Mouse (Mus musculus) cerebellum, postnatal 36 days (tissue): ENCODE data around the gene Ltbp1.

ENCODE experiments used
- DNase-seq, 2 experiments: peaks; one replicate each; pipeline ENCODE4 v3.0.0; 2021 to 2022; ENCODE audit warnings: mixed read lengths in 2 of 2

Ltbp1 gene

DNA sequence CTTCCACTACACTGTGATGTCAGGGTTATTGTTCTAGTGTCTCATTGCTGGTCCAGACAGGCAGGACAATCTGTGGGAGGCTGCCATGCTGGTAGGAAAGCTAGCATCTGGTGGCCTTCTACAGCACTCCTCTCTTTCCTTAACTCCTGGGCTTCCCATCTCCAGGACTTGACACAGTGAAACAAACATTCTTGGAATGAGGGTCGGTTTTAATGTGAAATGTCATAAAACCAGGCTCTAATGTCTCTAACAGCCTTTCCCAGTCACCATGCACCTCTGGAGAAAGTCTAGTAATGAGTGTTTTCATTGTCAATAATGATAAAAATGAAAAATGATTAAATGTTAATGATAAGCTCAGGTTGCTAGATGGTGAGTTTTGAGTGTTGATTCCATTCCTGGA lies 237.9 kb downstream of the Ltbp1 start:
- DNase-seq, result no peak

- DNase-seq, result no peak
Measured at GRCm38 (mm10) chr17:75244148-75244547, 238.8 kb downstream of the Ltbp1 start.

GRCm38 (mm10) chr17:75245085-75245484 lies 239.7 kb downstream of the Ltbp1 start:
- DNase-seq, result no peak

- no peak for DNase-seq
Measured at GRCm38 (mm10) chr17:75248632-75249031, 243.3 kb downstream of the Ltbp1 start.

DNA sequence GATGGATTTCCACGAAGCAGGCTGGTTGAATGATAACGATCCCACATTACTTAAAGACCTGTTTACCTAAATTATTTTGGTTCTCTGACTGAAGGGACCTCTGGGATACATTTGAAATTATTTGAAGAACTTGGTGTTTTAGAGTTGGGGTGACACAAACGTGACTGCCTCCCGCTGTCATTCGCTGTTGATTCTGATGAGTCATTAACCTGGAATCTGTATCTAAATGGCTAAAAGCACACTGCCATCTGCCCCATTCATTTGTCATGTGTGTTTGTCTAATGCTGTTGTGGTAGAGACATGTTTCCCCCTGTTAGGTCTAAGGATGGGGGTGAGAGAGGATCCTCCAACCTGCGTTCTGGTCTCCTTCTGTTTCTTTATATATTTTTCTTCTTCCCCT lies 245.2 kb downstream of the Ltbp1 start:
- DNase-seq, result no peak

DNA sequence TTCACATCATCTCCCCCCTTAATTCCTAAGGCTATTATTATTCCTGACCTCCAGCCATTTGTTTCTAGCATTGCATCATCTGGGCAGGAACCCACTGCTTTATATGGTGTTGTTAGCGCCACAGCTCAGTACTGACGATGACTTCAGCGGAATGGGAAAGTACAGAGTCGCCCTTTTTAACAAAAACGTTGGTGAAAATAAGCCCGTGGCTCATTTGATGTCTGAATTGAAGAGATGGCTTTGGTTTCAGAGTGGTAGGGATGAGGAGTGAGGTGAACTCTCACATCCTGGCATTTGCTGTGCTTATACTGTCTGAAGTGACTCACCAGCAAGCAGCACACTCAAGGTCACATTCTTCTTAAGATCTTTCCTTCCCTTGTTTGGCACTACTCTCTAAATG lies 245.7 kb downstream of the Ltbp1 start:
- DNase-seq, result no peak

GRCm38 (mm10) chr17:75252540-75252939 lies 247.2 kb downstream of the Ltbp1 start:
- no peak for DNase-seq

- no peak for DNase-seq
Measured at GRCm38 (mm10) chr17:75254909-75255308, 249.5 kb downstream of the Ltbp1 start.

- no peak for DNase-seq
Measured at GRCm38 (mm10) chr17:75255967-75256366, 250.6 kb downstream of the Ltbp1 start.

DNA sequence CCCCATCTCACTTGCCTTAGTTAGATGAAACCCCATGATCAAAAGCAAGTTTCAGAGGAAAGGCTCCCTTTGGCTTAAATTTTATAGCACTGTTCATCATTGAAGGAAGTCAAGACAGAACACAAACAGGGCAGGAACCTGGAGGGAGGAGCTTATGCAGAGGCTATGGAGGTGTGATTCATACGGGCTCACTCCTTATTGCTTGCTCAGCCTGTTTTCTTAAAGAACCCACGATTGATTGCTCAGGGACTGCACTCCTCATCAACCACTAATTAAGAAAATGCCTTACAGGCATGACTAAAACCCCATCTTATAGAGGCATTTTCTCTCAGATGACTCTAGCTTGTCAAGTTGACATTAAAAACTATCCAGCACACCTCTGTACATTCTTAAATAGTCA lies 253.1 kb downstream of the Ltbp1 start:
- no peak for DNase-seq

DNA sequence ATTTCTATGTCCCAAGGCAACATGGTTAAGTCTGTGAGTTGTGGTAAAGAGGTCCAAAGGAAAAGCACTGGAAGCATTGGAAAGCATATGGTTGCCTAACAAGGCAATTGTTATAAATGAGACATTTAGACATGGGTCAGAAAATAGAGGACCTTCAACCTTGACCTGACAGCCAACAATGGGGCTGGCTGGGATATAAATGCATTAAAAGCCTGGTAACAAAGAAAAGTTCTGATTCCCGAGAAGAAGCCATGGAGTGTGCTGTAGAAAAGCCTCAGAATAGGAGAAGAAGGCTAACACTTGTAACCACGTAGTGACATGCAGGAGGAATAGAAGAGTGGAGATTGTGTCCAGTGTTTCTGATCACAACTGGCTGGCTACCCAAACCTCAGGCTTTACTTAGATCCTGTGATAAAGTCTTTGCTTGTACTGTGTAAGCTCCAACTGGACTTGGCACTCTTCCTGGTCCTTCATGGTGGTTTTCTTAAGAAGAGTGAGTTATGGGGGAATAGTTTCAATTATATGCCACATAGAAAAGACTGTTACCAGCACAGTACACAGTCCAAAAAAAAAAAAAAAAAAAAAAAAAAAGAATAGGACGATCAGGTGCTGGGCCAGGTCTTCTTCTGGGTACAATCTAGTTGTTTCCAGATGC lies 258.1 kb downstream of the Ltbp1 start:
- no peak for DNase-seq

DNA sequence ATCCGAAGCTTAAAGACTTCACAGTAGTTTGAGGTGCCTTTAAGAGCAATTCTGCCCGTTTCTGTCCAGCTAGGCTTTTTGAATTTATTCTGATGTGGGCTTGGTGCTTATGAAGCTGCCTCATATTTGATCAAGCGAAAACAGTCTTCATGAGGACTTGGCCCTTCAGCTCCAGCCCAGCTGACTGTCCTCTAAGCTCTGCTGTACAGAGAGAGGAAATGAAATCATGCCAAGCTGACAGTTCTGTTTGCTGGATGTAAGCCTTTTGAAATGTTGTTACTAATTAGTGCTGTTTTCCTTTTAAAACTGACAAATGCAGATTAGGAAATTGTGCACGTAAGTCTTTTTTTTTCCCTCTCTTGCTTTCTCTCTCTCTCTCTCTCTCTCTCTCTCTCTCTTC lies 263.1 kb downstream of the Ltbp1 start:
- no peak for DNase-seq

DNA sequence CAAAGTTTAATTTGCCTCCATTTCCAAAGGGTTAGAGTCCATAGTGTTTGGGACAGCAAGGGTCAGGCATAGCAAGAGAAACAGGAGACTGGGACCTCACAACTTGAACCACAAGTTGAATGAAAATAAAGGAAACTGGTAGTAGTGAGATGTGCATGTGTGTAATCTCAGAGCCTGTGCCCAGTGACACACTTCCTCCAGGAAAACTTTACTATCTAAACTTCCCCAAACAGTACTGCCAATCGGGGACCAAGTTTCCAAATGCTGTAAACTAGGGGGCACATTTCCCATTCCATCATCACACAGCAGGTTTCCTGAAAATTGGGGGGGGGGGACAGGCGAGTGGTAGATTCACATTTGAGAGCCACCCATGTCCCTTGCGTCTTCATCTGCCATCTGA lies 267.1 kb downstream of the Ltbp1 start:
- DNase-seq, result no peak

- DNase-seq, result no peak
Measured at GRCm38 (mm10) chr17:75273272-75273671, 267.9 kb downstream of the Ltbp1 start.

- DNase-seq, result no peak
Measured at GRCm38 (mm10) chr17:75275302-75275701, 269.9 kb downstream of the Ltbp1 start.

DNA sequence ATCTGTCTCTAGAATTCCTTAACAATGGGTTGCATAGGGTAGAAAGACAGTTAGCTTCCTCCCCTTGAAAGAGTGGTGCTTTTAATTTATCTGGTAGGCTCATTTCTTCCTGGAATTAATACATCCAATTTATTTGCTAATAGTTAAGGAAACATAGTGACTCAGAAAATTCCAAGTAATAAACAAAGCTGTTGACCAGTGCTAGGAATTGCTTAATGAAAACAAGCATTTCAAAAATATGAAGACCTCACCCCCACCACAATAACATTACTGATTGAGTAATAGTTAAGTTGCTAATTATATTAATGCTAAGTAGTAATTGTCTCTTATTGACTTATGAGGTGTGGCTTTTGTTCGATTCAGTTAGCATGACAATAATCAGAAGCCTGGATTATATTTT lies 272.7 kb downstream of the Ltbp1 start:
- no peak for DNase-seq

- DNase-seq, result no peak
Measured at GRCm38 (mm10) chr17:75278561-75278960, 273.2 kb downstream of the Ltbp1 start.

- no peak for DNase-seq
Measured at GRCm38 (mm10) chr17:75281345-75281744, 276.0 kb downstream of the Ltbp1 start.

DNA sequence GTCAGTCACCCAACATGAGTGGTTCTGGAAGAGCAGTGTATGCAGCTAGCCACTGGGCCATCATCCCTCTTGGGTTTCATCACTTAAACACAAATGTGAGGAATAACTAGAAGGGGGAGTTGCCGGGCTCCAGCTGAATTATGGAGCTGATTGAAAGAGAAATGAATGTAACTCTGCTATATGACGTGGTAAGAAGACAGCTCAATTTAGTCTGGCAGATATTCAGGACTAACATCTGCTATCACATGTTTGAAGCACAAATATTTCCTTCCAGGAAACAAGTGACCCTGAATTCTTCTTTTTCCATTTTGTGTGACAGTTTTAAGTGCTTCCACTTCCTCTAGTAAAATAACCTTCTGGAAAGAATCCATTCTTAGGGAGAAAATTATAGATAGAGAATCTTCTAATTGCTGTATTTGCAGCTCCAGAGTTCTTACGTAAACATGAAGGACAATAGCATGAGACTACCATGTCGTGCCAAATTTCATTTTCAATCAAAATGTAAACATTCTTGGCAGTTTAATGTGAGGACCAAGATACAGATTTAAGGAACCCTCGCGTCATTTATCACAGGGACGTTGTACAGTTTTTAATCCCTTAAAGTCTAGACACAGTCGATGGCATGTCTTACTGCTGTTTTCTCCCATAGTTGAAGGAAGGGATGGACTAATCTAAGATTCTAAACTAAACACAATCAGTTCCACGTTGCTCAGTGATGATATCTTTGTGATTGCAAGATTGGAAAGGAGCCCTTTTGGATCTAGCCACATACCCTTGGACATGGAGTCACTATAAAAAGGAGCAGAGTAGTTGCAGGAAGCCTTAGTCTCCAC lies 279.7 kb downstream of the Ltbp1 start:
- DNase-seq, result no peak

- DNase-seq, result no peak
Measured at GRCm38 (mm10) chr17:75292986-75293385, 287.6 kb downstream of the Ltbp1 start.

DNA sequence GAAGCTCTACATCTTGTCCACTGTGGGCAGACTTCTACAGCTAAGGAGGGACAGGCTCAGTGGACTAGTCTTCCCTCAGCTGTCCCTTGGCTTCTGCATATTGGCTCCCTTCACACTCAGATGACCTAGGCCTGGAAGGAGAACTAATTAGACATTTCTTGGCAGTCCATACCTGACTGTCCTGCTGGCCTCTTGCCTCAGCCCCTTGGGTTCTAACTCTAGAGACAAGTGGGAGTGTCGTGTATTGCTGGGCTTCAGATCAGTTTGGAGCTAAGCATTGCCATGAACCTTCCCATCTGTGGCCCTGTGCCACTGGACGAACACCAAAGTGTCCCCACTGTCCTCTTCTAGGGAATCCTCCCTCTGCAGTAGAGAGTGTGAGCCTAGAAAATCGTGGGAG lies 288.4 kb downstream of the Ltbp1 start:
- DNase-seq, result no peak

- no peak for DNase-seq
Measured at GRCm38 (mm10) chr17:75300908-75301307, 295.5 kb downstream of the Ltbp1 start.

GRCm38 (mm10) chr17:75304807-75305420 lies 299.5 kb downstream of the Ltbp1 start:
- DNase-seq, result no peak

- DNase-seq, result no peak
Measured at GRCm38 (mm10) chr17:75305714-75306113, 300.3 kb downstream of the Ltbp1 start.
